Mouse (Mus musculus): ENCODE measurements around the gene Cym. TPM values are rescaled to one million over a fixed set of nuclear protein-coding genes. Genes with fewer than 3 reads are reported as not detected.

The Cym gene
- polyA plus RNA-seq (2012; rRNA removed): 0.10 and 0.13 TPM in 2 replicates

DNA sequence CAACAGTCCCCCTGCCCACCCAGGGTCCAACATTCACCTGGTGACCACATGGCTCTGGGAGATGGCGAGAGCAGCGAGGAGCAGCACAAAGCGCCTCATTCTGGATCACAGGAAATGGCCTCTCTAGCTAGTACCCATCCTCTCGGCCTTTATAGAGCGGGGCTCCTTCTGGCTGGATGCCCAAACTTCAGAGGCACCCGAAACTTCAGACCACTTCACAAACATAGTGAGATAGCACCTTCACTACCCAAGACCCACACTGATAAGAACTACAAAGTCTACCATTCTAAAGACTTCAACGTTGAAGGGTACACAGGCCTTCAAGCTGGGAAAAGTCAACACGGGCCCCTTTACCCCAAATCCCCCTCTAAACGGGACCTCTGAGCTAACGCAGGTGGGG lies at the start of gene Cym:
Gene Cym, minus strand, starts transcription at position 125 of the 400 bp plus-strand sequence.
- no peak within 1 kb of the TSS for H3K27ac ChIP-seq (ENCODE audit: insufficient read depth, low read length)
- TF ChIP-seq CTCF (IDR thresholded peaks at IDR 0.05; ENCODE audit: extremely low read depth, insufficient read depth, low read length): no peak
- no peak for TF ChIP-seq POLR2A (IDR thresholded peaks at IDR 0.05; ENCODE audit: extremely low read depth, insufficient read depth, low read length)
- H3K4me3 ChIP-seq (ENCODE audit: insufficient read depth, low read length): no peak within 1 kb of the TSS
- H3K4me1 ChIP-seq (ENCODE audit: control insufficient read depth, insufficient read depth, low read length): no peaks in the 10 kb centered on the region

DNA sequence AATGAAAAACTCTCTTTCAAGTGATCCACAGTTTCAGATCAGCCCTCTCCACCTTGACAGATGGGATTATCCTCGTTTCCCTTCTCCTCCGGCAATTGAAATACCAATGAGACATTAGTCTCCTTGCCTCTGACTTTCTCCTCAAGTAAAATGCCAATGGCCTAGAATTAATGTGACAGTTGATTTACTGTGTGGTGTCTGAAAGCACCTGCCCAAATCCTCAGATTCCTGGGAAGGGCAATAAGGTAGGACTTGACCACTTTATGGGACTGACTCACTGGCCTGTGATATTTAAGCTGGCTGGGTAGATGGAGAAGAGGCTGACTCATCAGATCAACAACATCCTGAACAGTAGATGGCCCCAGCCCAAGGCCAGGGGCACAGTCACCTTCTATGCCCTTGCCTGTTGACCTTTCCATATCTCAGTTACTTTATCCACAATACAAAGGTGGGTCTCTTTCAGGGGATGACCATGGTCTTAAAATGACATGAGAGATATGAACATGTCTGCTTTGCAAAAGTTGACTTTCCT lies 45.3 kb upstream of the Cym start:
- H3K4me3 ChIP-seq (ENCODE audit: insufficient read depth, low read length): no peak overlapping the region
- no peaks in the 10 kb centered on the region for H3K4me1 ChIP-seq (ENCODE audit: control insufficient read depth, insufficient read depth, low read length)
- no peak for TF ChIP-seq CTCF (IDR thresholded peaks at IDR 0.05; ENCODE audit: extremely low read depth, insufficient read depth, low read length)
- no peak for TF ChIP-seq POLR2A (IDR thresholded peaks at IDR 0.05; ENCODE audit: extremely low read depth, insufficient read depth, low read length)
- no peak overlapping the region for H3K27ac ChIP-seq (ENCODE audit: insufficient read depth, low read length)

DNA sequence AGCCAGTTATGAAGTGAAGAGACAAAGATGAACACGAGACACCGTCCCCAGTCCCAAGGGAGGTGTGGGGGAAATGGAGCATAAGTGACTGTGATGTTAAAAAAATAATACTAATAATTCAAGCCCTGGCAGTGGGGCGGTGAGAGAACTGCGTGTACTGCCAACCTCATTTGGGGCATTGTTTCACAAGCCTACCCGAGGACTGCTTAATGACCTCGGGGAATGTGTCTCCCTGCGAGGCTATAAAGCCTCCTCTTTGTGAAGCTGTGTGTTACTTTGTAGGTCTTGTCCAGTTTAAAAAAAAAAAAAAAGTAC lies 40.3 kb upstream of the Cym start:
- peaks cover 3% of the 10 kb centered on the region for H3K4me1 ChIP-seq (ENCODE audit: control insufficient read depth, insufficient read depth, low read length)
- H3K27ac ChIP-seq (ENCODE audit: insufficient read depth, low read length): no peak overlapping the region
- no peak for TF ChIP-seq CTCF (IDR thresholded peaks at IDR 0.05; ENCODE audit: extremely low read depth, insufficient read depth, low read length)
- TF ChIP-seq POLR2A (IDR thresholded peaks at IDR 0.05; ENCODE audit: extremely low read depth, insufficient read depth, low read length): no peak
- no peak overlapping the region for H3K4me3 ChIP-seq (ENCODE audit: insufficient read depth, low read length)

DNA sequence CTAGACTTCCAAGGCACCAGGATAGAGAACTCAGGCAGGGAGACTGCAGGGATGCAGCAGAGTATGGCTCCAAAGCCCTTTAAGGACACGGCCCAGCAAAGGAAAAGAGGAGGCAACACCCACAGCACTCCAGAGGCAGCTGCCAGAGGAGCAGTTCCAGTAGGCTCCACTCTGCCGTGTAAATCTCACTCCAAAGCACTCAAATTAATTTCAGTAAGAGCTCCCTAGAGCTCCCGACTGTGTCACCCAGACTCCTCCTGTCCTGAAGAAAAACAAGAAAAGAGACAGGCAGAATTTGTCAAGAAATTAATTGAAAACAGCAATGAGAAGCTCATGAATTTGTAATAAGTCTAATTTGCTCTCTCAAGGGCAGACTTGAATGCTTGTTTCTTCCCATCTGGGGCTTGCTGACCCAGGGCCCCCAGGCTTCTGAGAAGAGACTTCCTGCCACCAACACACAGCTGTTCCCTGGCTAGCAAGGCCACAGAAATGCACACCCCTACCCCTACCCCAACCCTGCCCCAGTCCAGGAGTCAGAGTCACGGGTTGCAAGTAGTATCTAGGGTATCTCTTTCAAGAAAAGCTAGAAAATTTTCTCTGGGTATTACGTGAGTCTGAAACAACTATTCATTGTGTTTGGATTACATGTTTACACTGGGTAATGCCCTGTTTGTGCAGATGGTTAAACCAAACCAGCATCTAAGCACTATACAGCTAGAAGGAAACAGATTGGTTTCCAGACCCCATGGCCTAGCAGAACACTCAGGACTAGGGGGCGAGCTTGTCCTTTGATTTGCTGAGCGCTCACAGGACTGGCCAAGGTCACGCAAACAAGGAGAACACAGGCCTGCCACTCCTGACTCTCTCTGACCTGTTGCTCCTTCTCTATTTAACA lies 39.7 kb upstream of the Cym start:
- Histone ChIP-seq H3K27ac (ENCODE audit: insufficient read depth, low read length) (peak overlapping the region; percentile 87), H3K4me1 (ENCODE audit: control insufficient read depth, insufficient read depth, low read length) (peaks cover 3% of the 10 kb centered on the region), H3K4me3 (ENCODE audit: insufficient read depth, low read length) (no peak overlapping the region)
- TF ChIP-seq CTCF (IDR thresholded peaks at IDR 0.05; ENCODE audit: extremely low read depth, insufficient read depth, low read length): no peak
- no peak for TF ChIP-seq POLR2A (IDR thresholded peaks at IDR 0.05; ENCODE audit: extremely low read depth, insufficient read depth, low read length)

DNA sequence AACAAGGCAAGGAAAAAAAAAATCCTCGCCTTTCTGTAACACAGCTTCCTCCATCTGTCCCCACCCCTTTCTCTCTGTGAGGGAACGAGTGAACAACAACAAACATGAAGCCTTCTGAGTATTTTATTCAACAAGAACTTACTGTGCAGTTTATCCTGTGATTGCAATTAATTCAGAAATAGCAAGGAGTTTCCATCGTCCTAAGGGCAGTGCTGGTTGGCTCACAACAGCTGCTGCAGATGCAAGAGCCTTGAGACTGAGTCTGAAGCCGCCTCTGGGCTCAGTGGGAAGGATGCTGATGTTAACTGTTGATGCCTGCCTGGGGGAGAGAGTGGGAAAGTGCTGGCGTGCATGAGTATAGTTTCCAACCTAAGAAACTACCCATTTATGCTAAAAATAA lies 36.4 kb upstream of the Cym start:
- TF ChIP-seq CTCF (IDR thresholded peaks at IDR 0.05; ENCODE audit: extremely low read depth, insufficient read depth, low read length) (no peak), POLR2A (IDR thresholded peaks at IDR 0.05; ENCODE audit: extremely low read depth, insufficient read depth, low read length) (no peak)
- peaks cover 3% of the 10 kb centered on the region for H3K4me1 ChIP-seq (ENCODE audit: control insufficient read depth, insufficient read depth, low read length)
- H3K27ac ChIP-seq (ENCODE audit: insufficient read depth, low read length): no peak overlapping the region
- H3K4me3 ChIP-seq (ENCODE audit: insufficient read depth, low read length): no peak overlapping the region

DNA sequence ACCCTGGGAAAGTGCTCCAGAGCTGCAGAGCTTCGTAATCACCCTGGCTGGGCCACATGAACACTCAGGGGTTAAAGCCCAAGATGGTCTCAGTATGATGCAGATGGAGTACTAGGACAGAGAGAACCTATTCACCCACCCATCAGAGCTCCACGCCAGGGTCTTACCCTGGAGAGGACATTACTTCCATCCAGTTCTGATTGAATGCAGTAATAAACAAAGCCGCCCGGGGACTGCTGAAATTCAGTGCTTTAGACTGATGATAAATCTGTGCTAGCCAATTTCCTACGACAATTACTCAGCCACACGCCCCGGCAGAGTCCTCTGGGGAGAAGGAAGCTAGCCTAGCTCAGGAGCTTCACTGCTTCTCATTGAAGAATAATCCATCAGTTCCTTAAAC lies 35.2 kb upstream of the Cym start:
- TF ChIP-seq POLR2A (IDR thresholded peaks at IDR 0.05; ENCODE audit: extremely low read depth, insufficient read depth, low read length) (no peak), CTCF (IDR thresholded peaks at IDR 0.05; ENCODE audit: extremely low read depth, insufficient read depth, low read length) (no peak)
- no peak overlapping the region for H3K27ac ChIP-seq (ENCODE audit: insufficient read depth, low read length)
- H3K4me1 ChIP-seq (ENCODE audit: control insufficient read depth, insufficient read depth, low read length): peaks cover 3% of the 10 kb centered on the region
- no peak overlapping the region for H3K4me3 ChIP-seq (ENCODE audit: insufficient read depth, low read length)

DNA sequence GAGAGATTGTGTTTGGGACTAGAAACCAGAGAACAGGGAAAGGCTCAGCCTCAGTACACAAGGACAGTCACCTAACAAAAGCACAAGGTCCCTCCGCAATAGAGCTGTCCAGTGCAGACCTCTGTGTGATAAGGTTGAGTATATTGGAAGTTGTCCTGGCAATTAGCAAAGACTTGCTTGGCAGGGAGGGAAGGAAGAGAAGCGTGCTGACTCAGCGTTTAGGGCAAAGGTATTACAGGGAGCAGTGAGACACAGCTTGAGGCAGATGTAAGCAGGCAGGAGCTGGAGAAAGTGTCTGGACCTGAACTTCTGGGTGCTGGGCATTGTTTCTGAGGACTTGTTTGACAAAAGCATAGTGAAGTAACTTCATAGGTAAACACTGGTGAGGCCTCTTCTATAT lies 34.5 kb upstream of the Cym start:
- Histone ChIP-seq H3K4me1 (ENCODE audit: control insufficient read depth, insufficient read depth, low read length) (peaks cover 3% of the 10 kb centered on the region), H3K4me3 (ENCODE audit: insufficient read depth, low read length) (no peak overlapping the region), H3K27ac (ENCODE audit: insufficient read depth, low read length) (no peak overlapping the region)
- no peak for TF ChIP-seq CTCF (IDR thresholded peaks at IDR 0.05; ENCODE audit: extremely low read depth, insufficient read depth, low read length)
- TF ChIP-seq POLR2A (IDR thresholded peaks at IDR 0.05; ENCODE audit: extremely low read depth, insufficient read depth, low read length): no peak

DNA sequence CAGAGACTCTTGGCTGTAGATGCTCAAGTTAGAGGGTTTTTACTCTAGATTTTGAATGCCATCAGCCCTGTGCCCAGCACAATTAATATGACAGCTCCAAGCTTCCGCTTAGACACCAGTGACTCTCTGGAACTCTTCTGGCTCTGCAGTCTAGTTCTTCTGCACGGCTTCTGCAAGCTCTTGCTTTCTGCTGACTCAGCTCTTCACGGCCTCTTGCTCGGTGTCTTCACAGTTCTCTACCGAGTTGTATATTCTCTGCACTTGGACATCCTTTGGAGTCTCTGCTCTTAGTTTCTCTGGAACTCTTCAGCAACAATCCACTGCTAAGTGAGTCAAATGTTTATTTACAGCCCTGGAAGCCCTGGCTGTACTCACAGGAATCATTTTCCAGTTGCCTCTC lies 32.4 kb upstream of the Cym start:
- TF ChIP-seq CTCF (IDR thresholded peaks at IDR 0.05; ENCODE audit: extremely low read depth, insufficient read depth, low read length) (no peak), POLR2A (IDR thresholded peaks at IDR 0.05; ENCODE audit: extremely low read depth, insufficient read depth, low read length) (no peak)

DNA sequence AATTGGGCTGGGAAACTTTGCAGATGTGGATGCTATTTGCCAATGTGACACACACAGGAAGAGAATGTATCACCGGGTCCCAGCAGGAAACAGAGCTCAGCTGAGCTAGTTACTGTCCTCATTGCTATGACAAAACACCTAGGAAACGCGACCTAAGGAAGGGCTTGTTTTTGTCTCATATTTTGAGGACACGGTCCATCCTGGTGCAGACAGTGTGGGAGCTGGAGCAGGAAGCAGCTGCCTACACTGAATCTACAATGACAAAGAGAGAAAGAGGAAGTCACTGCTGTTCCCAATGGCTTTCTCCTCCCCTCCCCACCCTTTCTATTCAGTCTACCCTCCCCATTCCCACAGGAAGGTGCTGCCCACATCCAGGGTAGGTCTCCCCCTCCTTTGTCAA lies 30.5 kb upstream of the Cym start:
- Histone ChIP-seq H3K27ac (ENCODE audit: insufficient read depth, low read length) (no peak overlapping the region), H3K4me1 (ENCODE audit: control insufficient read depth, insufficient read depth, low read length) (no peaks in the 10 kb centered on the region)
- TF ChIP-seq CTCF (IDR thresholded peaks at IDR 0.05; ENCODE audit: extremely low read depth, insufficient read depth, low read length) (no peak), POLR2A (IDR thresholded peaks at IDR 0.05; ENCODE audit: extremely low read depth, insufficient read depth, low read length) (no peak)

More for the DNA sequence above, 32.4 kb upstream of the Cym start:
- H3K4me3 ChIP-seq (ENCODE audit: insufficient read depth, low read length): no peak overlapping the region
- no peak overlapping the region for H3K27ac ChIP-seq (ENCODE audit: insufficient read depth, low read length)
- H3K4me1 ChIP-seq (ENCODE audit: control insufficient read depth, insufficient read depth, low read length): no peaks in the 10 kb centered on the region; the same call in 1 of the 2 replicates

DNA sequence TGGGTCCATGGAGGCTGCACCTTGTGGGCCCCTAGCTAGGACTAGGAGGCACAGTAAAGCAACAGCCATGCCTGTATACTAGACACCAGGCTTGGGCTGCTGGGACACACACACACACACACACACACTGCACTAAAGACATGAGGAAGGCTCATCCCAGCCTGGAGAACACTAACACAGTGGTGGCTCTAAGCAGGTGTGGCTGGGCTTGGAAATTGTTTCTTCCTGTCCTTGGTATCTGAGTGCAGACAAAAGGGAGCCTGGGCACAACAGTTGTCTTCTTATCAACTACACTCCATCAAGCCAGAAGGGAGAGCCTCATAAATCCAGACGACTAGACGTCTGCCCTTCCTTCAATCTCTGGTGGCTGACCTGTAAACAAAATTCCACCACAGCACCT lies 28.8 kb upstream of the Cym start:
- no peak overlapping the region for H3K27ac ChIP-seq (ENCODE audit: insufficient read depth, low read length)
- no peak for TF ChIP-seq POLR2A (IDR thresholded peaks at IDR 0.05; ENCODE audit: extremely low read depth, insufficient read depth, low read length)
- no peak for TF ChIP-seq CTCF (IDR thresholded peaks at IDR 0.05; ENCODE audit: extremely low read depth, insufficient read depth, low read length)

More for the DNA sequence above, 30.5 kb upstream of the Cym start:
- H3K4me3 ChIP-seq (ENCODE audit: insufficient read depth, low read length): no peak overlapping the region

More for the DNA sequence above, 28.8 kb upstream of the Cym start:
- no peak overlapping the region for H3K4me3 ChIP-seq (ENCODE audit: insufficient read depth, low read length)
- no peaks in the 10 kb centered on the region for H3K4me1 ChIP-seq (ENCODE audit: control insufficient read depth, insufficient read depth, low read length)
